Mouse (Mus musculus) forebrain, embryonic 15.5 days (tissue): Measurements from ENCODE around the gene Aipl1. TPM values are rescaled to one million over a fixed set of nuclear protein-coding genes. Genes with fewer than 3 reads are reported as not detected.

Source experiments
- ATAC-seq: fragments of 200-750 bp; cut with Nextera tagmentation; replicated peaks from 2 replicates; pipeline ENCODE4 v1.8.0; 2017; ENCODE audit warnings: mild to moderate bottlenecking, moderate TSS enrichment, moderate library complexity
- H3K27ac ChIP-seq: fragments of 300-500 bp; sonication (generic); replicated peaks from 2 replicates; pipeline ENCODE4 v1.5.1; 2015; ENCODE audit warnings: mild to moderate bottlenecking, inconsistent platforms
- H3K27me3 ChIP-seq: fragments of 300-500 bp; sonication (generic); 2 replicates; pipeline ENCODE4 v1.6.1; 2015; ENCODE audit warnings: inconsistent platforms
- H3K36me3 ChIP-seq: fragments of 300-500 bp; sonication (generic); 2 replicates; pipeline ENCODE4 v1.6.1; 2015; ENCODE audit warnings: mild to moderate bottlenecking, inconsistent platforms
- H3K4me1 ChIP-seq: fragments of 300-500 bp; sonication (generic); 2 replicates; pipeline ENCODE4 v1.6.1; 2015; ENCODE audit warnings: inconsistent platforms
- H3K4me2 ChIP-seq: fragments of 300-500 bp; sonication (generic); replicated peaks from 2 replicates; pipeline ENCODE4 v1.6.1; 2015; ENCODE audit warnings: mild to moderate bottlenecking, inconsistent platforms
- H3K4me3 ChIP-seq: fragments of 300-500 bp; sonication (generic); 2 replicates; pipeline ENCODE4 v1.5.1; 2015; ENCODE audit warnings: mild to moderate bottlenecking, inconsistent platforms
- H3K9ac ChIP-seq: fragments of 300-500 bp; sonication (generic); replicated peaks from 2 replicates; pipeline ENCODE4 v1.6.1; 2015; ENCODE audit warnings: mild to moderate bottlenecking, inconsistent platforms
- H3K9me3 ChIP-seq: fragments of 300-500 bp; sonication (generic); 2 replicates; pipeline ENCODE4 v1.6.1; 2016; ENCODE audit warnings: inconsistent platforms
- WGBS: fragments of 180-500 bp; shearing (Covaris S2); methylation state at CpG from one replicate; pipeline ENCODE4 v1.1.7; 2015; ENCODE audit warnings: mixed read lengths; 5-methylcytosine and 5-hydroxymethylcytosine counted together
- polyA plus RNA-seq: library from polyadenylated mRNA; unstranded; fragments of >200 nt; fragmentation: Nextera tagmentation; extraction: Ambion mirVana; gene quantifications from 2 replicates; pipeline ENCODE4 v1.2.1, GENCODE M21; 2015

The Aipl1 gene
- polyA plus RNA-seq, 1 experiment from 2014 or later: 0.42 TPM

GRCm38 (mm10) chr11:72066330-72066729, 29.0 kb upstream of the Aipl1 start:
- Histone ChIP-seq H3K4me1 (peaks cover 31% of the 10 kb centered on the region), H3K27ac (0 out of 2 replicates have a peak overlapping the region, but pooled peaks have one; percentile 83), H3K27me3 (no peaks in the 10 kb centered on the region), H3K4me3 (no peak overlapping the region), H3K9ac (no peak overlapping the region), H3K36me3 (no peaks in the 10 kb centered on the region), H3K4me2 (no peak overlapping the region), H3K9me3 (no peaks in the 10 kb centered on the region)
- ATAC-seq: no peak
- 36% methylated on average over 6 of the region's 6 CpGs for WGBS

- Histone ChIP-seq H3K4me1 (peaks cover 31% of the 10 kb centered on the region), H3K4me3 (no peak overlapping the region), H3K36me3 (no peaks in the 10 kb centered on the region), H3K9me3 (no peaks in the 10 kb centered on the region), H3K4me2 (no peak overlapping the region), H3K27ac (no peak overlapping the region), H3K27me3 (no peaks in the 10 kb centered on the region), H3K9ac (no peak overlapping the region)
- ATAC-seq: peak; percentile 71
- WGBS: 63% methylated on average over 8 of the region's 8 CpGs
Observed at GRCm38 (mm10) chr11:72065103-72065502, 27.8 kb upstream of the Aipl1 start.

GRCm38 (mm10) chr11:72064414-72064813, 27.1 kb upstream of the Aipl1 start:
- no peaks in the 10 kb centered on the region for H3K9me3 ChIP-seq
- no peaks in the 10 kb centered on the region for H3K36me3 ChIP-seq
- ATAC-seq: no peak
- no peak overlapping the region for H3K4me2 ChIP-seq
- 89% methylated on average over 6 of the region's 6 CpGs for WGBS
- no peak overlapping the region for H3K9ac ChIP-seq
- no peak overlapping the region for H3K27ac ChIP-seq
- no peak overlapping the region for H3K4me3 ChIP-seq
- no peaks in the 10 kb centered on the region for H3K27me3 ChIP-seq
- H3K4me1 ChIP-seq: peaks cover 31% of the 10 kb centered on the region

GRCm38 (mm10) chr11:72061093-72061620, 23.8 kb upstream of the Aipl1 start:
- no peak overlapping the region for H3K4me2 ChIP-seq
- no peaks in the 10 kb centered on the region for H3K9me3 ChIP-seq
- no peak overlapping the region for H3K9ac ChIP-seq
- H3K4me3 ChIP-seq: no peak overlapping the region
- WGBS: 88% methylated on average over 13 of the region's 13 CpGs
- H3K27me3 ChIP-seq: no peaks in the 10 kb centered on the region
- ATAC-seq: no peak
- H3K36me3 ChIP-seq: no peaks in the 10 kb centered on the region
- peaks cover 19% of the 10 kb centered on the region for H3K4me1 ChIP-seq
- H3K27ac ChIP-seq: no peak overlapping the region

GRCm38 (mm10) chr11:72060416-72060815, 23.1 kb upstream of the Aipl1 start:
- peaks cover 17% of the 10 kb centered on the region for H3K4me1 ChIP-seq
- no peaks in the 10 kb centered on the region for H3K36me3 ChIP-seq
- H3K27ac ChIP-seq: no peak overlapping the region
- H3K9me3 ChIP-seq: no peaks in the 10 kb centered on the region
- H3K9ac ChIP-seq: no peak overlapping the region
- H3K4me2 ChIP-seq: no peak overlapping the region
- no peak for ATAC-seq
- no peak overlapping the region for H3K4me3 ChIP-seq
- no peaks in the 10 kb centered on the region for H3K27me3 ChIP-seq
- 79% methylated on average over 9 of the region's 9 CpGs for WGBS

- H3K27ac ChIP-seq: peak overlapping the region; percentile 29; the same call in 1 of the 2 replicates
Observed at GRCm38 (mm10) chr11:72057166-72057565, 19.9 kb upstream of the Aipl1 start.

GRCm38 (mm10) chr11:72055176-72055575, 17.9 kb upstream of the Aipl1 start:
- peaks cover 24% of the 10 kb centered on the region for H3K4me1 ChIP-seq
- H3K4me3 ChIP-seq: no peak overlapping the region
- no peak overlapping the region for H3K9ac ChIP-seq
- no peaks in the 10 kb centered on the region for H3K36me3 ChIP-seq
- no peak overlapping the region for H3K27ac ChIP-seq
- H3K27me3 ChIP-seq: 0 out of 2 replicates have a peak, but pooled peaks cover 5% of the 10 kb centered on the region
- H3K9me3 ChIP-seq: no peaks in the 10 kb centered on the region
- no peak overlapping the region for H3K4me2 ChIP-seq
- 16% methylated on average over 2 of the region's 2 CpGs for WGBS
- ATAC-seq: no peak

More at GRCm38 (mm10) chr11:72057166-72057565, 19.9 kb upstream of the Aipl1 start:
- H3K27me3 ChIP-seq: 0 out of 2 replicates have a peak, but pooled peaks cover 5% of the 10 kb centered on the region
- 51% methylated on average over 3 of the region's 3 CpGs for WGBS
- no peak overlapping the region for H3K4me3 ChIP-seq
- no peaks in the 10 kb centered on the region for H3K36me3 ChIP-seq
- ATAC-seq: no peak
- no peak overlapping the region for H3K9ac ChIP-seq
- H3K9me3 ChIP-seq: no peaks in the 10 kb centered on the region
- H3K4me1 ChIP-seq: peaks cover 10% of the 10 kb centered on the region
- no peak overlapping the region for H3K4me2 ChIP-seq

- Histone ChIP-seq H3K27me3 (0 out of 2 replicates have a peak, but pooled peaks cover 5% of the 10 kb centered on the region), H3K4me2 (no peak overlapping the region), H3K9me3 (no peaks in the 10 kb centered on the region), H3K36me3 (no peaks in the 10 kb centered on the region), H3K9ac (no peak overlapping the region), H3K4me1 (peaks cover 27% of the 10 kb centered on the region), H3K27ac (no peak overlapping the region), H3K4me3 (no peak overlapping the region)
- WGBS: 15% methylated on average over 5 of the region's 5 CpGs
- peak; percentile 39; the same call in 1 of the 2 replicates for ATAC-seq
Observed at GRCm38 (mm10) chr11:72052636-72053035, 15.3 kb upstream of the Aipl1 start.

GRCm38 (mm10) chr11:72052221-72052620, 14.9 kb upstream of the Aipl1 start:
- Histone ChIP-seq H3K4me1 (peaks cover 24% of the 10 kb centered on the region), H3K27me3 (0 out of 2 replicates have a peak, but pooled peaks cover 5% of the 10 kb centered on the region), H3K36me3 (no peaks in the 10 kb centered on the region), H3K4me2 (no peak overlapping the region), H3K27ac (no peak overlapping the region), H3K9me3 (no peaks in the 10 kb centered on the region), H3K9ac (no peak overlapping the region), H3K4me3 (no peak overlapping the region)
- 37% methylated on average over 3 of the region's 3 CpGs for WGBS
- ATAC-seq: no peak

GRCm38 (mm10) chr11:72050895-72051858, 13.9 kb upstream of the Aipl1 start:
- H3K4me1 ChIP-seq: peaks cover 19% of the 10 kb centered on the region
- H3K4me3 ChIP-seq: peak overlapping the region; percentile 55
- peak overlapping the region; percentile 61 for H3K27ac ChIP-seq
- H3K9me3 ChIP-seq: no peaks in the 10 kb centered on the region
- H3K9ac ChIP-seq: peak overlapping the region; percentile 64
- H3K27me3 ChIP-seq: 0 out of 2 replicates have a peak, but pooled peaks cover 5% of the 10 kb centered on the region
- peak overlapping the region; percentile 72 for H3K4me2 ChIP-seq
- WGBS: 1% methylated on average over 45 of the region's 45 CpGs
- peaks cover 3% of the 10 kb centered on the region; the same call in 1 of the 2 replicates for H3K36me3 ChIP-seq
- ATAC-seq: peak; percentile 67

- H3K4me2 ChIP-seq: peak overlapping the region; percentile 72
- H3K4me1 ChIP-seq: peaks cover 19% of the 10 kb centered on the region
- H3K27me3 ChIP-seq: 0 out of 2 replicates have a peak, but pooled peaks cover 5% of the 10 kb centered on the region
- ATAC-seq: no peak
- peak overlapping the region; percentile 64 for H3K9ac ChIP-seq
- WGBS: 18% methylated on average over 14 of the region's 14 CpGs
- peaks cover 7% of the 10 kb centered on the region; the same call in 1 of the 2 replicates for H3K36me3 ChIP-seq
- H3K4me3 ChIP-seq: peak overlapping the region; percentile 55
- no peak overlapping the region for H3K27ac ChIP-seq
- H3K9me3 ChIP-seq: no peaks in the 10 kb centered on the region
Observed at GRCm38 (mm10) chr11:72050168-72050894, 13.0 kb upstream of the Aipl1 start.
